Mouse (Mus musculus) lung, postnatal 36 days (tissue): ENCODE results near the gene Nin.

Experiments
- DNase-seq: peaks from one replicate; pipeline ENCODE4 v3.0.0; 2022; ENCODE audit warnings: mixed read lengths

Gene Nin

GRCm38 (mm10) chr12:70118721-70119345 is 5.3 kb upstream of the Nin start:
- no peak for DNase-seq

- no peak for DNase-seq
Measured at GRCm38 (mm10) chr12:70117146-70117545, 3.6 kb upstream of the Nin start.

- no peak for DNase-seq
Measured at GRCm38 (mm10) chr12:70112090-70112383, 1.5 kb downstream of the Nin start.

DNA sequence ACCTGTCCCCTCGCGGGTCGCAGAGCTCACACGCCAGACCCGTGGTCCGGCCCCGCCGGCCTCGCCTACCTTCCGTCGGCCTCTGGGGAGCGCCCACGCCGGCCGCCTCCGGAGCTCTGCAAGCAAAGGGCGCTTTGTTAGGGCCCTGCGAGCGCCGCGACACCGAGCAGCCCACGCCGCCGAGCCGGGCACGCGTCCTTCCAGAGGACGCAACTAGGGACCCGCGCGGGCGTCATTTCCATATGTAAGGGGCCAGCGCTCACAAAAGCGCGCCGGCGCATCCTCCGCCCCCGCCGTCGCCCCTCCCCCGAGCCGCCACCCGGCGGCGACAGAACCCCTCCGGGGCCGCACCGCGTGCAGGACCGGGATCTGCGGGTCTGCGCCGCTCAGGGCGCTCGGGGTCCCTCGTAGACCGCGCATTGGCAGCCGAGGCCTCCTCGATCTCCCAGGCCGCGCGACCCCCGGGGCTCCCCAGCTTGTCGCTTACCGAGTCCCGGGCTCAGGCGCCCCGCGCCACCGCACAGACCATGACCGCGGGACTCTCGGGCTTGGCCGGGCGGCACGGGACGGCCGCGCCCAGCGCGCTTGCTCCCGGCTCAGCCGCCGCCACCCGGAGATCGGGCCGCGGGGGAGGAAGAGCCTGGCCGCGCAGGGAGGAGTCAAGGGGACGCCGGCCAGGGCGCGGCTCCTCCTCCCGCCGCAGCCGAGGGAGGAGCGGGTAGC is 2.0 kb downstream of the Nin start:
- peak; percentile 82 for DNase-seq

DNA sequence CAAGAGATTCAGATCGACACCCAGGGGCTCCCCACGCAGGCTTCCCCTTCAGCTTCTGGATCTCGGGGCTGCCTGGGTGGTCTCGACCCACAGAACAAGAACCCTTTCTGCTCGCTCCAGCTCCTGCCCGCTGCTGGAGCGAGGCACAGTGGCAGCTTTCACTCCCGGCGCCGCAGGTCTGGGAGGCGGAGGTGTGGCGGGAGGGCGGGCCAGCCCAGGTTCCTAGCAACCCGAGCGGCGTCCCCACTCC is 2.5 kb downstream of the Nin start:
- no peak for DNase-seq

- DNase-seq: no peak
Measured at GRCm38 (mm10) chr12:70110375-70111116, 3.0 kb downstream of the Nin start.

DNA sequence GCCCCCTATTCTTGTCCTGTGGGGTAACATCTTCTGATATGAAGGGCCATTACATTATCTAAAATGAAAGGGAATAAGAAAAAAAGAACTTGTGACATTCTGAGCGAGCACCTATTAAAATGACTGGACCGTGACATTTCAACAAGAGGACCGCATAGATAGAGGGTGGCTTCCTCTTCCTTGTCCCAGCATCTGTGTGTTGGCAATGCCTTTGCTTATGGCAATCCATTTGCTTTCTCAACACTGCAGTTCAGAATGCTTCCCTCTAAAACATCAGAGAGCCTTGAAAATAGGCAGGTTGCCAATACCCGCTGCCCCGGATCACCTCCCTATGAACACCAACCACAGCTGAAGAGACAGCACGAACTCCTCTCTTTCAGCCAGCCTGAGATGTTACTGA is 3.6 kb downstream of the Nin start:
- DNase-seq: peak; percentile 58

DNA sequence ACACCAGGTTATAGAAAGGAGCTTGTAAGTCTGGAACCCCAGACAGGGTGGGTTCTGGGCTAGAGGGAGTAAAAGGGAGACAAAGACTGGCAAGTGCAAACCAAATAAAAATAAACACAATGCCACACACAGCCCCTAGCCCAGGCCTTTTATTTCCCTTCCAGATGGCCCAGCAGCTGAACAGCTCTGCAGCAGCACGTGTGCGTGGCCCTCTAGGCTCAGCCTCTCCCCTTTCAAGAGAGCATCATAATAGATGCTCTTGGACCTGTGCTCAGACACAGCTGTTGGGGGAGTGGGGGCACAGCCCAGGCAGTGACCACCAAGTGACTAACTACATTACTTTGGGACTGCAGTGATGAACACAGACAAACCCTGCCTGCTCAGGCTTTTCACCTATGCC is 5.4 kb downstream of the Nin start:
- no peak for DNase-seq

- no peak for DNase-seq
Measured at GRCm38 (mm10) chr12:70106508-70106907, 7.0 kb downstream of the Nin start.

GRCm38 (mm10) chr12:70105885-70106284 is 7.6 kb downstream of the Nin start:
- no peak for DNase-seq

GRCm38 (mm10) chr12:70104776-70105420 is 8.6 kb downstream of the Nin start:
- no peak for DNase-seq

- no peak for DNase-seq
Measured at GRCm38 (mm10) chr12:70104199-70104598, 9.3 kb downstream of the Nin start.

DNA sequence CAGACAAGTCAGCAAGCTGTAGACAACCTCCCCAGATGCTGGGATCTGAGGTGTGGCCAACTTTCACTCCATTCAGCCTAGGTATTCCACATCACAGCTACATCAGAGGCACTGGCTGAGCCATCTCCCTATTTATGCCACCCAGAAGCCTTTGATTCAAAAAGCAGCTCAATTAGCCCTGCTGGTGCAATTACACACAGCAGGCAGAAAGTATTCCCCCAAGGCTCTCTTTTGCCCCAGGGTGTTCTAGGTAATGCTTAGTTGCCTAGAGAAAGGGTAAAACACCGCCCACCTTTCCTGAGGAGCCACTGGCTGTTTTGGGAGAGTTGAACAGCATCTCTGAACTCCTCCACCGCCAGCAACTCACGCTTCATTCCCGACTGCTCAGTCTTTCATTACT is 10.3 kb downstream of the Nin start:
- no peak for DNase-seq

DNA sequence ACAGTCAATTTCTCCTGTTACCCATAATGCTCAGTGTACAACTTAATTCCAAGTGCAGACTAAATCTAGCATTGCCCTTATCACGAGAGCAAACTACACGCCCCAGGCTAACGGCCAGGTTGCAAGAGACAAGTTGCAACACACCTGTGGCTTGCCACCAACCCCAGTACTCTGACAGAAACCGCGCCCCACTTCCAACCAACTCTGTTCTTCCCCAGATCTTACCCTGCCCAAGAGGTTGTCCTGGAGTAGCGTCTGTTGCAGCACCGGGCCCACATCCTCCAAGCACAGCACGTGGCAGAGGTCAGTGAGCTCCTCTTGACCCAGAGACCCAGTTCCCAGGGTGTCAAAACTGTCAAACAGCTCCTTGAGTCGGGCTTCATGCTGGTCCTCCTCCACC is 11.1 kb downstream of the Nin start:
- peak; percentile 81 for DNase-seq

GRCm38 (mm10) chr12:70101823-70102222 is 11.7 kb downstream of the Nin start:
- no peak for DNase-seq

DNA sequence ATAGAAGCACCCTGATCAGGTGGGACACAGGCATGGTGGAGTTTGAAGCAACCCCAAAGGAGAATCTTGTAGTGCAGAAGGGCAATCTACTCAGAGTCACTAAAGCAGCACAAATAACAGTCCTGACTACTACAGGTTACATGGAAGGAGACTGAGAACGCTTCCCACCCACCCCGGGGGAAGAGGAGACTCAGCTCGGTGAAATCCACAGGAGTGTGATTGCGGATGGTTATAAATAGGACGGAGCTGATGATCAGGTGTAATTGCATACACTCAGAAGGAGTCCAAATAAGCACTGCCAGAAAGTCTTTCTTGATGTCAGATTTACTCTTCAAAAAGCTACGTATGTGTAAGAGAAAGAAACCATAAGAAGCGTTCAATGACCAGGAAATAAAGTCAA is 15.6 kb downstream of the Nin start:
- DNase-seq: no peak

DNA sequence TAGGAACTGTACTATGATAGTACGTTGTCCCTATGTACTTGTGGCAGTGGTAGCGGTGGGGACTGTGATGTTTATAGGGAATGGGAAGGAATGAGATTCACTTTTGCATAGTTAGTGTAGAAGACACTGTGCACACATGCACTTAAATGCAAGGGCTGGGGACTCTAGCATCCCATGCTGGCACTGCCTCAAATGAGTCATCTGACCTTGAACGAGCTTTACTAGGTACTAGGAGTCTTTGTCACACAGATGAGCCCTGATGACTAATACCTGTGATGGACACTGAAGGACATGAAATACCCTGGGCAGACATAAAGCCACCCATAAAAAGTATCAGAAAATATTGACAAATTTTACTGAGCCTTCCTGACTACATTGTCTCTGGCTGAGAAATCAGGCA is 16.2 kb downstream of the Nin start:
- DNase-seq: no peak

DNA sequence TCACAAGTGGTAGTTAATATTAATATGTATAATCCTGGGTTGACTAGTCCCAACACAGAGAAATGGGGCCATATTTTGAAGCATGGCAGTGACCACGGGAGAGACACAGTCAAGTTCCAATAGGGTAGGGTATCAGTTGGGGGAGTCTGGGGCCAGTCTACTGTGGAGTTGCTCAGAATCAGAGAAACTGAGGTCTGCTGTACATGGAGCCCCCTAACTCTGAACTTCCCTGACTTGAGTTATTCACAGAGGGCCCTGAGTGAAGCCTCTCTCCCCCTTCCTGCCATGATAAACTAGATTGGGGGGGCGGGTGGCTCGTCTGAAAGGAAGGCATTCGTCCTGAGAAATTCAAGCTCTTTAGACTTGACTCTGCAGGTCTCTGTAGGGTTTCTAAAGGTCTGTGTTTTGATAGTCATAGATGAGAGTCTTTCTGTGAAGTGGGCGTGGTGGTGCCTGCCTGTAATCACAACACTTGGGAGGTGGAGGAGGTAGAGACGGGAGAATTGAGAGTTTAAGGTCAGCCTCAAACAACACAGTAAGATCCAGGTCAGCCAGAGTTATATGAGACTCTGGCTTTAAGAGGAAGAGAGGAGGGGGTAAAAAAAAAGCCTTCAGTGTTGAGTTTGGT is 20.1 kb downstream of the Nin start:
- no peak for DNase-seq

- DNase-seq: no peak
Measured at GRCm38 (mm10) chr12:70088297-70088696, 25.2 kb downstream of the Nin start.

GRCm38 (mm10) chr12:70085351-70085750 is 28.2 kb downstream of the Nin start:
- no peak for DNase-seq

GRCm38 (mm10) chr12:70084198-70084597 is 29.3 kb downstream of the Nin start:
- no peak for DNase-seq

GRCm38 (mm10) chr12:70083737-70084136 is 29.8 kb downstream of the Nin start:
- DNase-seq: no peak

GRCm38 (mm10) chr12:70082935-70083532 is 30.5 kb downstream of the Nin start:
- DNase-seq: no peak
